Mouse (Mus musculus): ENCODE measurements around the gene Chtop. TPM values are rescaled to one million over a fixed set of nuclear protein-coding genes. Genes with fewer than 3 reads are reported as not detected.

Chtop gene
- total RNA-seq, 2 experiments from 2014 or later: 103 to 108 TPM

DNA sequence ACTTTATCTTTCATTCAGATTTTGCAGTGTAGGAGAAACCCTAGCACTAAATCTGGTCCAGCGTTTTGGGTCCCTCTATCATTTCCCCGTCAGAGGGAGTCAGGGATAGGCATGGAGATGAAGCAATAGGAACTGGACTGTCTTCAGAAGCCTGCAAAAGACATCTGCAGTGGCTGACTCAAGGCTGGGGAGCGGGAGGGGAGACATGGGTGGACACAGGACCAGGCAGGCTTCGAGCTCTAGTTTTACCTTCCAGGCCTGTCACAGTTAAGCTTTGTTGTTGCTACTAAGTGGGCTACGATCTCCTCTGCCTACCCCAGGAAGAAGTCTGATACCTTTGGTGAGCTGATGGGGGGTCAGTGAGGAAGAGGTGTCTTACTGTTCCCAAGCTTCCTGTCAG, 3.0 kb upstream of the Chtop start:
- no peak for DNase-seq

DNA sequence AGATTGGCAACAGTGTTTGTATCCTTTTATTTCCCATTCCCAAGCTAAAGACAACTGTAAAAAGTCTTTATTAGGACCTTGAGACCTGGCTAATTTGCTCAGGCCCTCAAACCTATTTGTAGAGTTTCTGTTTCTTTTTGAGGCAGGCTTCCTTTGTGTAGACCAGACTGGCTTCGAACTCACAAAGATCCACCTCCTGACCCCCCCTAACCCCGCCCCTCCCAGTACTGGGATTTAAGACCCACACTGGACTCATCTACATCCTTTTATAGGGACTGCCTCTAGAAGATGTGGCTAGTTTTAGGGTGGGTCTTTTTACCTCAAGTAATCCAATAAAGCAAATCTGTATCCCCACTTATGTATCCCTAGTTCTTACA, 437 bp upstream of the Chtop start:
- no peak for DNase-seq

DNA sequence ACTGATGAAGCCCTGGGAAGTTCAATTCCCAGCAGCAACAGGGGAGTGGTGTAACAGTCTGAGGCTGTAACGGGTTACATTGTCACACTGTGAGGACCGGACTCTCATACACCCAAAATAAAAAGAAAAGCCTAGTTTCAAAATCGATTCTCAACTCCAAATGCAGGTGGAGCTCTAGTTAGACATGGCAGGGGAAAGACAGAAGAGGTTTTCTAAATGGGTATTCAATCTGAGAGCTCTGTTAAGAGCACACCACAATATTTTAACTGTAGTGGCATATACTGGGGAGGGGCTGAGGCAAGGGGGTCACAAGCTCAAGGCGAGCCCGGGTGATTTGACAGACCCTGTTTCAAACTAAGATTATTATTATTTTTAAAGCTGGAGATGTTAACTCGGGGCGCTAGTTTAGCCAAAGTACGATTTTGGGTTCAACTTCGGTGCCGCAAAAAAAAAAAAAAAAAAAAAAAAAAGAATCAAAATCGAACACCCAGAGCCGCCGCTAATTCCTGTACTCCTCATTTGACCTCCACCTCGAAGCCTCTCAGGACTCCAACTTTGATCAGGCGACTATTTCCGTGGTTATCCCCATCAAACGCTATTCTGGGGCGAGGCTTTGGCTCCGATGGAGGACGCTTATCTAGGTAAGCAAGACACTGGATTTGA, 880 bp downstream of the Chtop start:
- DNase-seq: no peak

DNA sequence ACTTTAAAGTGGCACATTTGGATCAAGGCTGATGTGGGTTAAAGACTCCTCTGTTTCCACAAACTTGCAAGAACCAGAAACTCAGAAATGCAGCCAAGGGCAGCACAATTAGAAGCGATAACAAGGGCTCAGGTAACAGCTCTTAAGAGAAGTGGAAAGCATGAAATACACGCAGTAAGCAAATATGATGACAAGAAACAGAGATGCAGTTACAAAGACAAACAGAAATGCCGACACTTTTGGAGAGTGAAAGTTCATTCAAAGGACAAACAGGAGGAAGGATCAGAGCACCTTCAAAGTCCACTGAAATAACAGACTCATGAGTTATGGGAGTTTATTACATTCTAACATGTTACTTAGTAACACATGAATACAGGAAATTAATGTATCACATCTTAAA, 2.9 kb downstream of the Chtop start:
- DNase-seq: no peak

DNA sequence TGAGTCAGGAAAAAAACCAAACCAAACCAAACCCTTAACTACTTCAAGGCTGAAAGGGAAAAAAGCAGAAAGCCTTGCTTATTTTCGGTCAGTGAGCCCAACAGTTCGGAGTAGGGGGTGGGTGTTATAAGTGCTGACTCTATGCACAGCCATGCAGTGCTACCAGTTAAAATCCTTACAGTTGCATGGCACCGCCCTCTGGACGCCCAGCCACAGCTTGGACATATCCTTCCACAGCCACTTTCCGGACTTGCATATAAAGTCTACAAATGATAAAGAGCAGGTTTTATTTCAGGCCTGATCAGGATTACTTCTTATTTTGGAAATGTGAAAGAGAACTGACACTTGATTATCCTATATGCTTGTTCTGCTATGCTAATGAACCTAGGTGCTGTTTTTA, 4.1 kb downstream of the Chtop start:
- DNase-seq: no peak

DNA sequence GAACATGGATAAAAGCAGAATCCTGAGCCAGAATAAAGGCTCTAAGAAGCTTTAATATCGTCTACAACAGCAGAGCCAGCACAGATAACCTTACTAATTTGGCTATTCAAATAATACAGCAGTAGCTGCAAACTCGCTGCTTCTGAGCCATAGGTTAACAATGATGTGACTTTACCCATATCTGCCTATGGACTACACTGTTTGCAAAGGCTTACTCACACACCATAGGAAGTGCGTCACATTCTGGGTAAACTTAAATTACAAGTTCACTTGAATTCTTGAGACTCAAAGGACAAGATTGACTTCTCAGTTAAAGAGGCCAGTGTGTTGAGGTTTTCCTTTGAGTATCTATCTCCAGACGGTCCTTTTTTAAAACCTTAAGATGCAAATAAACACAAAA, 5.9 kb downstream of the Chtop start:
- DNase-seq: no peak

DNA sequence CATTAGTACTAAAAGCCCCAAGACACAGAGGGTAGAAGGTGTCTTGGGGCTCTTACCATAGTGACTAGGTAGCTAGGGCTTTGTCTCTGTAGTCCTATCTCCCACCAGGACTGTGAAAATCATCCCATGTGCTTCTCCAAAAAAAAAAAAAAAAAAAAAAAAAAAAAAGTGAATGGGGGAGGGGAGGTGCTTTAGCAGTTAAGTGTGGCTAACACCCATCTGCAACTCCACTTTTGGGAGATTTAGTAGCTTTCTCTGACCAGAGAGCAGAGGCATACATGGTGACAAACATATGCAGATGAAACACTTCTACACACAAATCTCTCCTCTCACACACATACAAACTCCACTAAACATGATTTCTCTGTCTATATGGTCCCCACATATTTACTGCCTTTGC, 11.7 kb downstream of the Chtop start:
- no peak for DNase-seq

DNA sequence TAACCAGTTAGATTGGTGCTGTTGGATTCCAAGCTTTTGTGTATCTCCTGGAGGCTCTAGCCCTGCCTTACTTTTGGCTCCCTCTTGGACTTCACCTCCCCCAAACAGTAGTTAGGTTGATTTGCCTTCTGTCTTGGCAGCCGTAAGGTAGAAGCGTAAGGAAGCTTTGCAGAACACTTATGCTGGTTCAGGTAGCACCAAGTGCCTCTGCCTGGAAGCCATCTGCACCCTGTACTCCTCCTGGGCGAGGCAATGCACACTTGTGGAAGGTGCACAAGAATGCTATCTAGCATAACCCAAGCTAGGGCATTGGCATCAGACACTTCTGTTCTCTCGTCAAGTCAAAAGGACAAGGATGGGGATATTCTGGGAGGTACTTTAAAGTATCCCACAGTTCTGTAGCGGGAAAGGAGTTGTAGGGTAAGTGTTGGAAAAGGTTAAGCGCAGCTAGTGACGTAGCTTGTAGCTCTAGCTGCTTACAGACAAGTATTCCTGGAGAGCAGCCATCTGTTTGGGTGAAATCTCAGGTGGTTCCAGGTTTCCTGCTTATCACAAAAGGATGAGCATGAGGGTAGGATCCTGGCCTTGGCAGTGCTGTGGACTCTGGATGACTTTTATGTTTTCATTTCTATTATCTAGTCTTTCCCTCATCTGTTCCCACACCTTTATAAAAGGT, 13.3 kb downstream of the Chtop start:
- no peak for DNase-seq

DNA sequence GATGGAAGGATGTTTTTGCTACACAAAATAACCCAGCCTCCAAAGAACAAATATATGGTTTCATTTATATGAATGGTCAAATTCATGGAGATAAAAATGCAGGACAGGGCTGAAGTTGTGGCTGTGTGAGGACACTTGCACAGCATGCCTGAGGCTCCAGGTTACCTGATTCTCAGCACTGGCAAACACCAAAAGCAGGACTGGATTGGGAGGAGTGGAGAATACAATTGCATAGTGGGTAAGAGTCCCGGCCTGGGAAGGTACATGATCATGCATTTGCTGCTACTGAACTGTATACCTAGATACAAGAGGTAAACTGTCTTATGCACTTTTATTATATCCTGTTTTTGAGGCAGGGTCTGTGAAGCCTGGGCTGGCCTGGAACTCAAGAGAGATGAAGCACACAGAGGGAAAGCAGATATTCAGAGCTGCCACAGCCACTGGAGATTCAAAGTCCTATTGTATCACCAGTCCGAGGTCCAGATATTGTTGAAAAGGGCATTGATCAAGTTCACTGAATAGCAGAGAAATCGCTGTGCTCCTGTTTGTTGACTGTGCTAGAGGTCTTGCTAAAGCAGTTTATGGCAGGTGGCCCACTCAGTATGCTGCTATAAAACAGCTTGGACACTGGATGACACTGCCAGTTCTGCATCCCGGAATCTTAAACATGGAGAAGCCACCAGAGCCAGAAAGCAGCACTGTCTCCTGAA, 15.3 kb downstream of the Chtop start:
- no peak for DNase-seq

DNA sequence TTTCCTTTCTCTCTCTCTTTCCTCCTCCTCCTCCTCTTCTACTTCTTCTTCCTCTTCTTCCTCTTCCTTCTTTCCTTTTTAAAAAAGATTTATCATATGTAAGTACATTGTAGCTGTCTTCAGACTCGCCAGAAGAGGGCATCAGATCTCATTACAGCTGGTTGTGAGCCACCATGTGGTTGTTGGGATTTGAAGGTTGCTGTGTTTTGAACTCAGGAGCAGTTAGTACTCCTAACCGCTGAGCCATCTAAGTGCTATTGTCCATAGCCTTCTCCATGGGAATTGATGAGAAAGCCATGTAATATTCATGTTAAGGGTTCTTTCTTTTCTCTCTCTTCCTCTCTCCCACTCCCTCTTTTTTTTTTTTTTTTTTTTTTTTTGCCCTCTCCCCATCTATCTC, 17.9 kb downstream of the Chtop start:
- no peak for DNase-seq

DNA sequence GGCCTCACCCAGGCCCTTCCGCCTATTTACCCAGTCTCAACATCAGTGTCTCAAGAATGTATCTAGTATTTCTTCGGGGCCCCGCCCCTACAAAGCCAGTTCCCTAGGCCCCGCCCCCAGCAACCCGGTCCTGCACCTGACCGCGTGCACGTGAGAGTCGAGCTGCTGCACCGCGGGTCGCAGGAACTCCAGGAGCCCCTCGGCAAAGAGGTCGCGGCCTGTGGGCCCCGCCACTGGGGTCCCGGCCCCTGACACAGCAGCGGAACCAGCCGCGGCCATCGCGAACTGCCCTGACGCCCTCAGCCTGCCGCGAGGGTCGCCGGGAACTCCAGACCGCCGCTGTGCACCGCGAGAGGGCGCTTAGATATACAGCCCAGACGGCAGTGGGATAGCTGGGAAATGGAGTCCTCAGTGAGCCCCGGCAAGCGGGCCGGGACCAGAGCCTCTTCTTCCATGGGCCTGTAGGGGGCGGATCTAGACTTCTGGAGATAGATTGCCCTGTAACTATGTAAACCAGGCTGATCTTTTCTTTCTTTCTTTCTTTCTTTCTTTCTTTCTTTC, 18.5 kb downstream of the Chtop start, which contains the start of gene Snapin:
Gene Snapin (minus strand): TSS at position 338 of the 561 bp plus-strand sequence.
- peak; percentile 94 for DNase-seq

DNA sequence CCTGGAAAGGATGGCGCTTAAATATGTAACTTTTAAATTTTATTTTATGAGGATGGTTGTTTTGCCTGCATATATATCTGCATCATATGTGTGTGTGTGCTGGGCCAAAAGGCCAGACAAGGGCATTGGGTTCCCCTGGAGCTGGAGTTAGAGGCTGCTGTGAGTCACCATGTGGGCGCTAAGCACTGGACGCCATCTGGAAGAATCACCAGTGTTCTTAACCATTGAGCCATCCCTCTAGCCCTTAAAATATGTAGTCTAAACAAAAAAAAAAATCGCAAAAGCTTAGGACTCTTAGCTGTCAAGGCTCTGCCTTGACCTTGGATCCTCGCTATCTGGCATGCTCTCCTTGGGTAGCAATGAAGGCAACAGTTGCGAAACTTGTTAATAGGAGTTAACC, 20.7 kb downstream of the Chtop start:
- DNase-seq: no peak

DNA sequence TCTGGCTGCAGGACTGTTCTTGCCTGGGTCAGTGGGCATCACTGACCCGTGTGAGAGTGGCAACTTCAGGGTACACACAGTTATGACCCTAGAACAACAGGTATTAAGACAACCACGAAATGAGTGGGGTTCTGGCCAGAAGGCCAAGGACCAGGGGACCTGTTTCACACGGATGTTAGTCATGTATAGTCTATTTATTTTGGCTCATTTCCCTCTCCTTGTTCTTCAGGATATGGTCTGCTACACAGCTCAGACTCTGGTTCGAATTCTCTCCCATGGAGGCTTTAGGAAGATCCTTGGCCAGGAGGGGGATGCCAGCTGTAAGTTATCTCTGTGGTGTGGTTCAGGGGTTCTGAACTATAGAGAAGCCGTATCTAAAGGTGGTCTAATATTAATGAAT, 22.3 kb downstream of the Chtop start:
- DNase-seq: no peak

DNA sequence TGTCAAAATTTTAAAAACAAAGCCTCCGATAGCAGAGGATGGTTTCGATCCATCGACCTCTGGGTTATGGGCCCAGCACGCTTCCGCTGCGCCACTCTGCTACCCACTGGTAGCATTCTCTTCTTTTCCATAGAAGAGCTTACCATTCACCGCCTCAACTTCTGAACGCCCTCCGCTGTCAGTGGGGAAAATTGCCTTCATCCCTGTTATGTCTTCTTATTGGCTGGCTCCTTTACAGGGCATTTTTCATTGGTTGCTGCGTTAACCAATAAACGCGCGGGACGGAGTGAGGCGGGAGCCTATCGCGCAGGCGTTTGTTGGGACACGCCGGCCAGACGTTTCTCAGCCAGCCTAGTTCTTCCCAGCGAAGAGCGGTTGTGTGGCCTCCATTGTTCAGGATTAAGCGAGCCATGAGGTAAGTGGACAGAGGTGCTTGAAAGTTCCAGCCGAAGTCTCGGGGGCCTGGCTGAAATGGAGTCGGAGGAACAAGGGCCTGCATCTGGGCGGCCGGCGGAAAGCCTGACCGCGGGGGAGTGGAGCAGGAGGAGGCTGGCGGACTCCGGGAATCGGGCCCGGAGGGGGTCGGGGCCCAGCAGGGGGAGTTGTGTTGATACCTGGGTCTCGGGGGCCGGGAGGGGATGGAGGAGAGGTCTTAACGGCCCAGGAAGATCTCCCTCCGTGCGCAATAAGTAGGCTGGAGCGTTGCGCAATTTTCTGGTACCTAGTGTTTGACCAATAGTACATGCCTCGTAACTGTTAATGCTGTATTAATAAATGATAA, 33.3 kb downstream of the Chtop start, which contains the start of gene Ilf2:
Gene Ilf2 (plus strand): TSS at position 296 of the 781 bp plus-strand sequence.
- peak; percentile 90 for DNase-seq

DNA sequence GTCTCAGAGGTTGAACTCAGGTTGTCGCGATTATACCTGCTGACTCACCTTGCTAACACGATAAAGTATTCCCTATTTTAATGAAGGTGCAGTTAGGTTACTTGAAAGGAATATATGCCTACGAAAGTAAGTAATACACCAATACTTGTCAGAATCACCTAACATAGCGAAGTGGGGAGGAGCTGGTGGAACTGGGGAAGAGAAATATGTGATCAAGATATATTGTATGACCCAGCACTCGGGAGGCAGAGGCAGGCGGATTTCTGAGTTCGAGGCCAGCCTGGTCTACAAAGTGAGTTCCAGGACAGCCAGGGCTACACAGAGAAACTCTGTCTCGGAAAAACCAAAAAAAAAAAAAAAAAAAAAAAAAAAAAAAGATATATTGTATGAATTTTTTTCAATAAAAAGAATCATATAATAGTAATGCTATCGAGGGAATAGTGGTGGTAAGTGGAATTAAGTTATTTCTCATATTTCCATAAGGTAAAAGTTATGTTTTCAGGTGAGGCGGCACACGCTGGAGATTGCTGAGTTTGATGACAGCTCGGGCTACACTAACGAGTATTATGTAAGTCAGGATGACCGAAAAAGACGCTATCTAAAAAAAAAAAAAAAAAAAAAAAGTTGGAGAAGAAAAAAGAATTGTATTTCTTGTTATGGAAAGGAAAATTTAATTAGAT, 34.0 kb downstream of the Chtop start:
- DNase-seq: no peak

DNA sequence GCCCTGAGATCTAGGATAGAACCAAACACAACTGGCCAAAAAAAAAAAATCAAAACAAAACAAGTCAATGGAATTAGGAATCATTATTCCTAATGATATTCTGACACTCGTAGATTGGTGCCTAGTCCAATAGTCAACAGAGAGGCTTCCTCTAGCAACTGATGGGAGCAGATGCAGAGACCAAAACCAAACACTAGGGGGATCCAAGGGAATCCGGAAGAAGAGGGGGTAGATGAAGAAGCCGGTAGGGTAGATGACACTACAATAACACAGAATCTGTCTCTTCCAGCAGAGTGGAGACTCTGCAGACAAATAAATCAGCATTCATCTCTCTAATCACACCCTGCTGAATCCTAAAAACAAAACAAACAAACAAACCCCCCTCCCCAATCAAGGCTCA, 37.1 kb downstream of the Chtop start:
- DNase-seq: peak; percentile 26

DNA sequence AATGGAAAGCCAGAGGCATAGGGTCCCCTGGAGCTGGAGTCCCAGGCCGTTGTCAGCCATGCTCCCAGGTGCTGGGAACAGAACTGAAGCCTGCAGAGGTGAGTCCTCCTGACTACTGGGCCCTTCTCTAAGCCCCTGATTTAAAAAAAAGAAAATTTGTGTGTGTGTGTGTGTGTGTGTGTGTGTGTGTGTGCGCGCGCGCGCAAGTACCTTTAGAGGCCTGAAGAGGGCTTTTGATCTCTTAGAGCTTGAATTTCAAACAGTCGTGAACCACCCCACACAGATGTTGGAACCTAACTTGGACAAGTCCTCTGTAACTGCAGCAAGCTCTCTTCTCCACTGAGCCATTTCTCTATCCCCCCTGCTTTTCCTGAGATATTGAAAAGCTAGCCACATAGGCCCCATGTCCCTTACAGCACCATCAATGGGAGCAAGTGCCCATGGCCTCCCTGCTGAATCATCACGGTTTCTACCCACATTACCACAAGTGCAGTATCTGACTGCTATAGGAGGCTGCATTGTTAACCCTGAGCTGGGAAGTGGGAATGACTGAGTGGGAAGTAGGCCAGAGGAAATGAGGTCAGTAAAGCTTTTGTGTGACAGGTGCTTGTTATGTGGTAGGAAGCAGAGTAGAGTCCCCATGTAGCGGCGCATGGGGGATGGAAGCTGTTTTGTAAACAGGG, 41.5 kb downstream of the Chtop start:
- no peak for DNase-seq

DNA sequence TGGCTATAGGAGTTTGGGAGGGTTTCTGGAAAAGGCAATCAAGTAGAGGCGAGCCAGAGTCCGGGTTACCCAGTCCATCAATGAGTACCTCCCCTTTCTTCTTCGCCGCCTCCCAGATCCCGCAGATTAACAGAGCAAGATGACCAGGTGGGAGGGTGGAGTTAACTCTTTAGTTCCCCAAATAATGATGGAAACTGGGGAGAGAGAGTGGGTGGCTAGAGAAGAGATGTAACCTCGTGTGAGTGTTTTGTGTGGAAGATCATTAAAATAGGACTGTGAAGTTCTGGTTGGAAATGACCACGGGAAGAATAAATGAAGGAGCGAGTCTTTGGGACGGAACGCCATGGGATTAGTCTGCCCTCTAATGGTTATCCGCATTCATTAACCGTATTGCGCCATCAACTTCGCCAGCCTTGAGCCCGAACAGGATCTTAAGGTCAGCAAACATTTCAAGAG, 43.0 kb downstream of the Chtop start:
- peak; percentile 42 for DNase-seq

DNA sequence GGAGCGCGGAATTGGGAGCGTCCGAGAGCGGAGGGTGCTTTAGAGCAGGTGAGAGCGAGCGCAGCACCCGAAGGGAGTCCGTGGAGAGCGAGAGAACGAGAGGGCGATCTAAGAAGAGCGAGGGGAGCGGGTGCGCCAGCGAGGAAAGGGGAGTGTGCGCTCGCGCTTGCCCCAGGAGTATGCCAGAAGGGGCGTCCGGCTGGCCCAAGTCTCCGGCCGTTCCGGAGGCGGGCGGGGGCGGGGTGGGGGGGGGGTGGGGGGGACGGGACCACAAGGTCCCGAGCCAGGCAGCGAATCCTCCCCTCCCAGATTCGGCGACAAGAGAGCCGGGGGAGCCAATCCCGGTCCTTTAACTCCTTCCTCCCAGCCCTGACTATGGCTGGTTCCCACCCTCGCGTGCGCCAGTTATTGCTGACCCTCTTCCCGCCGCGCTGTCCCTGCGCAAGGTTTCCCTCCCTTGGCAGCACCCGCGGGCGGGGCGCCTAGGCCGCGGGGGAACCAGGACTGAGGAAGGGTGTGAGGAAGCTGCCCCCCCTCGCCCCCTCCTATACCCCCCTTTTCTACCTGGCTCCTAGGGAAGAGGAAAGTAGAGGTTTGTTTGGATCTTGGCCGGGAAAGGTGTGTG, 43.5 kb downstream of the Chtop start, which contains the start of gene Npr1:
Gene Npr1 (minus strand): TSS at position 181 of the 625 bp plus-strand sequence.
- peak; percentile 61 for DNase-seq

DNA sequence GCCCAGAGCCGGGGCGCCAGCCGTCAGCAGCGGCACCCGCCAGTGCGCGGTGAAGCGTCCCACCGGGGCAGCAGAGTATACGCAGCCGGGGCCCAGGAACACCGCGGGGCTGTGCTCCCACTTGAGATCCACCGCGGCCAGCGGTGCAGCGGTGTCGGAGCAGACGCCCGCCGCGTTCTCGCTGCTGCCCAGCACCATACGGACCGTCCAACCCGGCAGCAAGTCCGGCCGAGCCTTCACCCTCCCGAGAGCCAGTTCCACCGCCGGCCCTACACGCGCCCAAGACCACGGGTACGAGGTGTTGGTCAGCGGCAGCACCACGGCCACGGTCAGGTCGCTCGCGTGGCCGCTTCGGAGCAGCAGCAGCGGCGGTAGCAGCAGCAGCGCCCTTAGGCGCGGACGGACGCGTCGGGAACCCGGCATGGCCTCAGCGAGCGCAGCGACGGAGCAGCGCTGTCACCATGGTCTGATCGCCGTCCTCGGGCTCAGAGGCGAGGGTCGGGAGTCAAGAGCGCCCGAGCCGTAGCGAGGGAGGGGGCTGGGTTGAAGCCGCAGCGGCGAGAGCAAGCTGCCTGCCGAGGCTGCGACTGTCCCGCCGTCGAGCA, 44.1 kb downstream of the Chtop start:
- peak; percentile 49 for DNase-seq

Data from gastrocnemius, postnatal 10 days (tissue).